Mouse (Mus musculus) hematopoietic multipotent progenitor cell, adult 10-12 weeks (in vitro differentiated cells): Measurements from ENCODE around the gene Nck1. TPM values are rescaled to one million over a fixed set of nuclear protein-coding genes. Genes with fewer than 3 reads are reported as not detected.

Source experiments
- polyA plus RNA-seq: library from polyadenylated mRNA; stranded (reverse); fragments of >175 nt; gene quantifications from 2 replicates; pipeline ENCODE4 v1.2.3, GENCODE M21; 2012; ENCODE audit warnings: low replicate concordance

Nck1 gene
- polyA plus RNA-seq: 2.5 and 4.2 TPM in 2 replicates

DNA sequence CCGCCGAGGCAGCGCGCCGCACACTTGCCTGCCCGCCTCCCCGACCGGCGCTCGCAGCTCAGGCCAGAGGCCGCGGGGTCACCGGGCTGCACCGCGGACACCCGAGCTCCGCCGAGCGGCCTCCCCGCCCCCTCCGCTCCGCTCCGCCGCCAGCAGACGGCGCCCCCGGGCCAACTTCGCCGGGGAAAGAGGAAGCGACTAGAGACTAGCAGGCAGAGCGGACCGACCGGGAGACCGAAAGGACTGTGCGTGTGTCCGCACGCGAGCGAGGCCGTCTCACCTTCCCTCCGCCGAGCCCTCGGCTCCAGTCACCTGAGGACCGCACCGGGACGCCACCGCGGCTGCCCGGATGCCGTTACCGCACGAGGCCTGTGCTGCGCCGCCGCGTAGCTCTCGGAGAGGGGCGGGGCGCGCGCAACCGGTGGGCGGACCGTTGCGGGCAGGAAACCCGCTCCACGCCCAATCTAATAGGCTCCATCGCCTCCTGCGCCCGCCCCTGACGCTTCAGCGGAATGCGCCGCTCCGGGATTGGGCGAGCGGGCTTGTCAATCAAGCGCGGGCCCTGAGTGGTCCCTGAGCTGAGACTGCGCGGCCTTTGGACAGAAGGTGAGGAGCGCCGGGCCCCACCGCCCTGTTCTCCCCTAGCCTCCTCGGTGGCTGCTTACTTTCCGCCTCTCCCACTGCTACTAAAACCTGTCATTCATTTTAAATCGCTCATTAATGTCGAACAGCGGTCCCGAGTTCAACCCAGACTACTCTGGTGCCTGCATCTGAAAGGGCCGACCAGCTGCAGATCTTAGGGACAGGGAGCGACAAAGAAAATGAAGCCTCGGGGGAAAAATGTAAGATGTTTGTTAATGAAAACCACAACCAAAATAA is at the start of gene Nck1:
TSS of gene Nck1 (minus strand) at position 420 of the 879 bp plus-strand sequence.

GRCm38 (mm10) chr9:100570626-100571233 is 24.8 kb upstream of the Nck1 start, which contains the start of gene Slc35g2:
Gene Slc35g2, minus strand, starts transcription at chr9:100571090.

DNA sequence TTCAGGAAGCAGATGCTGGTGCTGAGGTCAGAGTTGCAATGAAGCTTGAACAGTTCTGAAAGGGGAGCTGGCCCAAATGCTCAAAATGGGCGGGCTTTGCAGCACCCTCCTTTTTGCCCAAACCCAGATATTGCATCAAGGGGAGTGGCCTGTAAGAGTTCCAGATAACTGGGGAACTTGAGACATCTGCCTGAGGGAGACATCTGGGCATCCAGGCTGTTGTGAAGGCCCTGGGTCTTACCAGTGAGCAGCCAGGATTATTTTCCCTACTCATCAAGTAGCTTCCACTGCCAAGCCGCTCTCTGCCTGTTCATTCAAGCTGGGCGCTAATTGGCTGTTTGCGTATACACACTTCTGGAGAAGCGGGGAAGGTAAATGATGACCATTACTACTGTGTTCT is 59.5 kb downstream of the Nck1 start, which contains the start of gene Il20rb:
TSS of gene Il20rb (minus strand) at position 358 of the 400 bp plus-strand sequence.

Other genes with a start within 250 kb of the Nck1 start
- gene Il20rb, start 59.3 kb downstream of the Nck1 start, polyA plus RNA-seq: 0.25 and 0.26 TPM in 2 replicates
- gene Slc35g2, start 25.0 kb upstream of the Nck1 start, polyA plus RNA-seq: not detected in 2 replicates
- gene Stag1, start 51.7 kb upstream of the Nck1 start, polyA plus RNA-seq: 4.1 and 7.1 TPM in 2 replicates